Mouse (Mus musculus): ENCODE results near the gene Eif1b. TPM values are rescaled to one million over a fixed set of nuclear protein-coding genes. Genes with fewer than 3 reads are reported as not detected.

Eif1b gene
- 83.6 and 94.6 TPM in 2 replicates for polyA plus RNA-seq (2015; fragmentation: Nextera tagmentation; extraction: Ambion mirVana)

DNA sequence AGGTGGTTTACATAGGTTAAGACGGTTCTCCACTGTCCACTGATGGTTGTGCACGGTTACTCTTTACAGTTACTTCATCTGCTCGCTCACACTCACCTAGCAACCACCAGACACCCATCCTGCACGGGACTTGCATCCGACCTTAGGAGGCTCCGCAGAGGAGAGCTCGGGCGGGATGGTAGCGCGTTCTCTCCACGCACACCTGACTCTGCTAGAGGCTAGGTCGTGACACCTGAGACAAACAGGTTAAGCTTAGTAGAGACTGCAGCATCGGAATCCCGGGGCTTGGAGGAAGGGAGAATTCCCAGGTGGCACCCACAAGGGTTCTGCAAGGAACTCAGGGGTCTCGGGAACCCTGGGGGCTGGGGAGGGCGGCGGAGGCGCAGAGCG lies at the start of gene Eif1b:
TSS of gene Eif1b (plus strand) at position 223 of the 390 bp plus-strand sequence.

DNA sequence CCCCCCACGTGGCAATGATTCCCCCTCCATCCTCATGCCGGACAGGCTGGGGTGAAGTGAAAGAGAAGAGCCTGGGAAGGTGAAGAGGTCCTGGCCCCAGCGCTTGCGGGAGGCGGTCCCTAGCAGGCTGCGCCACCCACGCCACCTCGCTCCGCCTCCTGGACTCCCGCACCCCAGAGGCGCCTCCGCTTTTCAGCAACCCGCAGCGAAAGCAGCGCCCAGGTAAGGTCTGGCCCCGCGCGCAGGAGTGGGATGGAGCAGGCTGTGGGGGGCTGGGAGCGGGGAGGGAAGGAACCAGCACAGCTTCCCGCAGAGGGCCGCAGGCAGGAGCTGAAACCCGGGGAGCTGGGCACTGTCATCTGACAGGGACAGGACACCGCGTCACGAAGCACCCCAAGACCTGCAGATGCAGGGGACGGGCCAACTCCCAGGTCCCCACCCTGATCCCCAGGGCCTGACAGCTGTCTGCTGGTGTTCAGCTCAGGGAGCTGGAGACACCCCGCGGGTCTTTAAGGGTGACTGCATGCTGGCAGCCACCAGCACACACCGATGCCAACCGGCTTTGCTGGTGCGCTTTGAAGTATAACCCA lies 47.7 kb downstream of the Eif1b start, which contains the start of gene Entpd3:
TSS of gene Entpd3 (plus strand) at position 157 of the 590 bp plus-strand sequence.

Other genes with a start within 250 kb of the Eif1b start
- gene Myrip, start 190.7 kb upstream of the Eif1b start, polyA plus RNA-seq (2015; fragmentation: Nextera tagmentation; extraction: Ambion mirVana) = 0.07 and 0.11 TPM in 2 replicates
- 3.3 and 4.3 TPM in 2 replicates for gene Entpd3, start 47.6 kb downstream of the Eif1b start, polyA plus RNA-seq (2015; fragmentation: Nextera tagmentation; extraction: Ambion mirVana)
- gene Rpl14, start 79.2 kb downstream of the Eif1b start, polyA plus RNA-seq (2015; fragmentation: Nextera tagmentation; extraction: Ambion mirVana) = 576 and 596 TPM in 2 replicates